Comparison of ENCODE assay signal across 7 mouse cellular contexts in genomic region chr1:62707101-62707912, GRCm38 (mm10). TPM values are rescaled to one million over a fixed set of nuclear protein-coding genes. Genes with fewer than 3 reads are reported as not detected.
A peak's percentile ranks its signal among the peaks of the same experiment; 100 is the strongest.
DNase-seq lines count a peak whose midpoint lies in the region; ATAC-seq and TF ChIP-seq lines count a peak whose summit lies in the region.

No protein-coding gene starts in this region.

- H3K4me3 ChIP-seq in heart, embryonic 14.5 days (ENCODE audit: control insufficient read depth in 1 of 2, insufficient read depth in 1 of 2, low read depth in 1 of 2, low read length in 2 of 2) = peak overlapping the region; percentile 55 to 75
- peak overlapping the region; percentile 52 for H3K4me3 ChIP-seq in testis, adult 2 months (ENCODE audit: control insufficient read depth, low read depth, low read length)

- intact Hi-C loops in left cerebral cortex, postnatal 25 days (cut with DNase I) = no loop called here

- peak overlapping the region; percentile 100 for H3K4me2 ChIP-seq in heart, embryonic 14.5 days (ENCODE audit: low read length)

- peaks cover 15% of the 10 kb centered on the region for H3K27me3 ChIP-seq in heart, embryonic 14.5 days (ENCODE audit: control insufficient read depth, insufficient read depth, low read length)
- peaks cover 2% of the 10 kb centered on the region; the same call in 1 of the 2 replicates for H3K27me3 ChIP-seq in testis, adult 2 months (ENCODE audit: control insufficient read depth, insufficient read depth, low read length)

- peaks cover 10 to 19% of the 10 kb centered on the region in 2 experiments; a peak in 3 of 4 replicates for H3K4me1 ChIP-seq in heart, embryonic 14.5 days (ENCODE audit: control insufficient read depth in 2 of 2, insufficient read depth in 2 of 2, low read length in 2 of 2)
- no peaks in the 10 kb centered on the region; the same call in 1 of the 2 replicates for H3K4me1 ChIP-seq in testis, adult 2 months (ENCODE audit: control insufficient read depth, insufficient read depth, low read length)

- no peaks in the 10 kb centered on the region for H3K36me3 ChIP-seq in heart, embryonic 14.5 days (ENCODE audit: control insufficient read depth, insufficient read depth, low read length)
- no peaks in the 10 kb centered on the region for H3K36me3 ChIP-seq in testis, adult 2 months (ENCODE audit: control insufficient read depth, insufficient read depth, low read length)

- DNase-seq in thymus, postnatal 14 days = peak; percentile 16
- no peak for DNase-seq in thymus, postnatal 25 days
- DNase-seq in embryo, embryonic 10.5 days (ENCODE audit: low spot score) = peak; percentile 79
- DNase-seq in left cerebral cortex, postnatal 25 days (ENCODE audit: low spot score in 2 of 2) = peak; percentile 50 to 51

- ATAC-seq in heart, embryonic 14.5 days (ENCODE audit: insufficient number of reproducible peaks, insufficient read depth, low FRiP score, low read depth) = 0 out of 2 replicates have a peak, but pooled peaks have one; percentile 6
- ATAC-seq in megakaryocyte progenitor cell, adult 5-6 weeks (replicated peaks; ENCODE audit: poor library complexity) = peak; percentile 18; the same call in 1 of the 2 replicates

- no peaks in the 10 kb centered on the region for H3K9me3 ChIP-seq in heart, embryonic 14.5 days (ENCODE audit: control insufficient read depth, low read length)

- peak overlapping the region; percentile 76 for H3K9ac ChIP-seq in heart, embryonic 14.5 days (ENCODE audit: low read length)

- TF ChIP-seq CTCF in testis, adult 2 months (IDR thresholded peaks at IDR 0.05; ENCODE audit: control insufficient read depth, insufficient read depth, insufficient replicate concordance, low read depth, low read length) = no peak

- peak overlapping the region in 1 of 2 experiments; percentile 59; a peak in 1 of 4 replicates for H3K27ac ChIP-seq in heart, embryonic 14.5 days (replicated peaks in 1 of 2; ENCODE audit: control insufficient read depth in 1 of 2, insufficient read depth in 1 of 2, low read depth in 2 of 2, low read length in 2 of 2)
- H3K27ac ChIP-seq in testis, adult 2 months (ENCODE audit: control insufficient read depth, insufficient read depth, low read depth, low read length) = no peak overlapping the region

- under 1% methylated on average over 35 of the region's 35 CpGs for WGBS in heart, embryonic 14.5 days

- no peak for TF ChIP-seq POLR2A in testis, adult 2 months (IDR thresholded peaks at IDR 0.05; ENCODE audit: control insufficient read depth, low read depth, low read length)

RNA-seq across cellular contexts. Expression of gene Nrp2, which starts 4.2 kb away (rescaled TPM):
- polyA plus RNA-seq in heart, embryonic 14.5 days (2014; fragmentation: Nextera tagmentation; extraction: Ambion mirVana) = 6.1 and 7.5 TPM in 2 replicates
- total RNA-seq in left cerebral cortex, postnatal 25 days (2021) = 10 to 100 TPM; 26.1 to 36.8 TPM
- 1.5 and 2.3 TPM in 2 replicates for total RNA-seq in megakaryocyte progenitor cell, adult 5-6 weeks (2015)
- 2.0 and 2.9 TPM in 2 replicates for total RNA-seq in megakaryocyte progenitor cell, adult 5-6 weeks (2017)
- 2.0 and 2.7 TPM in 2 replicates for polyA plus RNA-seq in testis, adult 2 months (2012; rRNA removed)

Comparison
In these comparisons a context has a peak if more than half of its experiments do, and no peak if none do; other contexts are left out.
1. RNA of gene Nrp2, which starts 4.2 kb away (total RNA-seq): 26.1 to 36.8 TPM in left cerebral cortex, postnatal 25 days; 1.5 to 2.9 TPM in megakaryocyte progenitor cell, adult 5-6 weeks; every median in the first group is over 4 times any median in the second.